Mouse (Mus musculus): ENCODE results near the gene Ptpn4.

GRCm38 (mm10) chr1:119886320-119886719 is 48.9 kb upstream of the Ptpn4 start:
- TF ChIP-seq GATA1 (IDR thresholded peaks at IDR 0.05; ENCODE audit: borderline replicate concordance, low read length) = no peak
- TF ChIP-seq FLI1 (IDR thresholded peaks at IDR 0.05; ENCODE audit: low read length) = no peak

All from megakaryocyte, embryonic 14.5 days (primary cell).